Mouse (Mus musculus): ENCODE data around the gene Dnajb4. TPM values are rescaled to one million over a fixed set of nuclear protein-coding genes. Genes with fewer than 3 reads are reported as not detected.

The Dnajb4 gene
- polyA plus RNA-seq, 1 experiment from 2014 or later: 25.9 TPM

DNA sequence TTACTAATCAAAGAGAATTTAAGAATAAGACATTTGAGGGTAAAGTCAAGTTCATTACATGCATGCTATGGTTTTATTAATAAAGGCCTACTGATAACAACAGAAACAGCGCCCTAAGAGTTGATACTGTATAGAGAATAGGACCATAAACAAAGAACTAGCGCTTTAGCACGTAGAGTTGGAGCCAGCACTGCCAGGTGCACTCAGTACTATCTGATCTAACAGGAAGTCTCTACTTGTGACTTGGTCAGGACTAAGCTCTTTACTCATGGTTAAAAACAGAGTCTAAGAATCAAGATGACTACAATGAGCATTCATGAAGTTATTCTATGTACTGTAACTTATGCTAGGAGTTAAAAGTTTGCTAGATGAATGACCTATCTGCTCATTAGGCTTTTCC, 5.5 kb downstream of the Dnajb4 start:
- WGBS (ENCODE audit: insufficient replicate concordance): 71% methylated on average over 3 of the region's 3 CpGs
- no peak for ATAC-seq
- Histone ChIP-seq H3K27me3 (ENCODE audit: insufficient read depth, low read length) (no peaks in the 10 kb centered on the region), H3K9me3 (ENCODE audit: low read length) (no peaks in the 10 kb centered on the region), H3K4me1 (ENCODE audit: insufficient read depth) (0 out of 2 replicates have a peak, but pooled peaks cover 3% of the 10 kb centered on the region), H3K9ac (replicated peaks) (no peak overlapping the region), H3K4me2 (ENCODE audit: low read depth, low read length) (no peak overlapping the region), H3K27ac (ENCODE audit: low read depth) (no peak overlapping the region), H3K36me3 (replicated peaks; ENCODE audit: insufficient read depth, low read length) (no peaks in the 10 kb centered on the region), H3K4me3 (ENCODE audit: low read depth, low read length) (no peak overlapping the region)
- no peak for DNase-seq
- no peak for TF ChIP-seq CTCF (IDR thresholded peaks at IDR 0.05; ENCODE audit: low read depth)
- no peak for TF ChIP-seq EP300 (IDR thresholded peaks at IDR 0.05; ENCODE audit: low read depth)

DNA sequence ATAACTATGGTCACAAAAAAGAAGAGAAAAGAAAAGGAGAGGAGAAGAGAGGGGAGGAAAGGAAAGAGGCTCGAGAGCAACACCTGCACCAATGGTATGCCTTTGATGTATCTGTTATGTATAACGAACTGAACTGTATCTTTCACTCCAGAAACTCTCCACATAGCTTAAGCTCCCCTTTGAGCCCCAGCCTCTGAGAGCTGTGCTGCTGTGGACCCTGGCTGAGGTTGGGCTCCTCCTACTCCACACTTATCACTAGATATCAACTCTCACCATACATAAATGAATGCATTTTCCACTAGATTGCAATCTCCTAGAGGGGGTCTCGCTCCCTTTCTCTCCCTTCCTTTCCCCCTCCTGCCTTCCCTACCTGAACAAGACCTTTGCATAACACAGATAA, 6.1 kb downstream of the Dnajb4 start:
- no peak overlapping the region for H3K27ac ChIP-seq (ENCODE audit: low read depth)
- ATAC-seq: no peak
- no peak overlapping the region for H3K4me2 ChIP-seq (ENCODE audit: low read depth, low read length)
- H3K27me3 ChIP-seq (ENCODE audit: insufficient read depth, low read length): no peaks in the 10 kb centered on the region
- H3K9me3 ChIP-seq (ENCODE audit: low read length): no peaks in the 10 kb centered on the region
- TF ChIP-seq CTCF (IDR thresholded peaks at IDR 0.05; ENCODE audit: low read depth) (no peak), EP300 (IDR thresholded peaks at IDR 0.05; ENCODE audit: low read depth) (no peak)
- H3K9ac ChIP-seq (replicated peaks): no peak overlapping the region
- H3K36me3 ChIP-seq (replicated peaks; ENCODE audit: insufficient read depth, low read length): no peaks in the 10 kb centered on the region
- WGBS (ENCODE audit: insufficient replicate concordance): 61% methylated on average over 3 of the region's 3 CpGs
- no peak overlapping the region for H3K4me3 ChIP-seq (ENCODE audit: low read depth, low read length)
- no peak for DNase-seq
- H3K4me1 ChIP-seq (ENCODE audit: insufficient read depth): peaks cover 5% of the 10 kb centered on the region; the same call in 1 of the 2 replicates

DNA sequence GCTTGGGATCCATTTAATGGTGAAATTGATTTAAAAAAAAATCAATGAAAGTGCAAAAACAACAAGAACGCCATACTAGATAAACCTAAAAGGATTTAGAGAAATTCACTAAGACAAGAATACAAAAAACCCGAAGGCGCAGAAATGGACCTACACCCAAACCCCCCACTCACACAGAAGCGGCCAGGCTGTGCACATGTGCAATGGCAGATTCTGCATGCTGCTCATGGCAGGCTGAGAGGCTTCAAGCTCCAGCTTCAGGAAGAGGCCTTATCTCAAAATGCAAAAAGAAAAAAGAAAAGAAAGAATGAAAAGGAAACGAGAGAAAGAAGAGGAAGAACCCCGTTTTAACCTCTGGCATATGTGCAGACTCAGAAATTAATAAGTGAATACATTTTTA, 6.7 kb downstream of the Dnajb4 start:
- Histone ChIP-seq H3K4me2 (ENCODE audit: low read depth, low read length) (no peak overlapping the region), H3K4me3 (ENCODE audit: low read depth, low read length) (no peak overlapping the region), H3K4me1 (ENCODE audit: insufficient read depth) (peaks cover 4% of the 10 kb centered on the region; the same call in 1 of the 2 replicates), H3K9me3 (ENCODE audit: low read length) (no peaks in the 10 kb centered on the region), H3K9ac (replicated peaks) (no peak overlapping the region), H3K27me3 (ENCODE audit: insufficient read depth, low read length) (no peaks in the 10 kb centered on the region), H3K36me3 (replicated peaks; ENCODE audit: insufficient read depth, low read length) (no peaks in the 10 kb centered on the region), H3K27ac (ENCODE audit: low read depth) (no peak overlapping the region)
- no peak for TF ChIP-seq EP300 (IDR thresholded peaks at IDR 0.05; ENCODE audit: low read depth)
- no peak for TF ChIP-seq CTCF (IDR thresholded peaks at IDR 0.05; ENCODE audit: low read depth)
- DNase-seq: no peak
- no peak for ATAC-seq
- WGBS (ENCODE audit: insufficient replicate concordance): 75% methylated on average over 6 of the region's 6 CpGs

DNA sequence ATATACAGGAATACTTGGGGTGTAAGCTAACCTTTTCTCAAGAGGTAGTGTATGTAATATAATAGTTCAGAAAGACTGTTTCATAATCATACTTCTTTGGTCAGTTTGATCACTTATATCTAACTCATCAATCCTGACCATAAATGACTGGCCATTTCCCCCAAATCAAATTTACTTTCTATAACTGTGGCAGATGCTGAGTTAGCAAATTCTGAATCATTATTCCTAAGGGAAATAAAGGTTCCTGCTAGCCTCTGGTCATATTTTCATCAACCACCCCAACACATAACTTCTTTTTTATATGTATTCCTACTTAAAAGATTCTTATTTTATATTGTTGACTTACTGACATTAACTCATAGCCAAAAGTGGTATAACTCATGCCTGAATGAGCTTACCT, 7.2 kb downstream of the Dnajb4 start:
- ATAC-seq: no peak

DNA sequence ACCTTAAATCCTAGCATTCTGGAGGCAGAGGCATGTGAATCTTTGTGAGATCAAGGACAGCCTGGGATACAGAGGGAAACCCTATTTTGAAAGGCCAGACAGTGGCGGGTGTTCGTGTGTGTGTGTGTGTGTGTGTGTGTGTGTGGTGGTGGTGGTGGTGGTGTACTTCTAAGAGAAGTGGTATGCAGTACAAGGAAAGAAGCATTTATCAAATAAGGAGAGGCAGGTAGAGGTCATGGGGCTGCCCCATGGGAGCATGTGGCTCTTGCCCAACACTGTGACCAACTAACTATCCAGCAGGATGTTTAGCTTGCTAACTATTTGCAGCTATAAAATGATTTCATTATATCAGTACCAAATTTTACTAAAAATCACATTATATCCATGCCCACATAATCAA, 8.5 kb downstream of the Dnajb4 start:
- Histone ChIP-seq H3K4me3 (ENCODE audit: low read depth, low read length) (no peak overlapping the region), H3K27ac (ENCODE audit: low read depth) (peak overlapping the region; percentile 85), H3K9ac (replicated peaks) (no peak overlapping the region), H3K4me1 (ENCODE audit: insufficient read depth) (peaks cover 6% of the 10 kb centered on the region; the same call in 1 of the 2 replicates), H3K9me3 (ENCODE audit: low read length) (no peaks in the 10 kb centered on the region), H3K27me3 (ENCODE audit: insufficient read depth, low read length) (no peaks in the 10 kb centered on the region), H3K36me3 (replicated peaks; ENCODE audit: insufficient read depth, low read length) (no peaks in the 10 kb centered on the region), H3K4me2 (ENCODE audit: low read depth, low read length) (0 out of 2 replicates have a peak overlapping the region, but pooled peaks have one; percentile 1)
- TF ChIP-seq EP300 (IDR thresholded peaks at IDR 0.05; ENCODE audit: low read depth): no peak
- no peak for TF ChIP-seq CTCF (IDR thresholded peaks at IDR 0.05; ENCODE audit: low read depth)
- WGBS (ENCODE audit: insufficient replicate concordance): 63% methylated on average over 2 of the region's 2 CpGs
- ATAC-seq: peak; percentile 52
- peak; percentile 16 for DNase-seq

More for the DNA sequence above, 7.2 kb downstream of the Dnajb4 start:
- Histone ChIP-seq H3K4me3 (ENCODE audit: low read depth, low read length) (no peak overlapping the region), H3K36me3 (replicated peaks; ENCODE audit: insufficient read depth, low read length) (no peaks in the 10 kb centered on the region), H3K4me1 (ENCODE audit: insufficient read depth) (peaks cover 4% of the 10 kb centered on the region; the same call in 1 of the 2 replicates), H3K27me3 (ENCODE audit: insufficient read depth, low read length) (no peaks in the 10 kb centered on the region), H3K4me2 (ENCODE audit: low read depth, low read length) (no peak overlapping the region), H3K27ac (ENCODE audit: low read depth) (no peak overlapping the region), H3K9ac (replicated peaks) (no peak overlapping the region), H3K9me3 (ENCODE audit: low read length) (no peaks in the 10 kb centered on the region)
- no peak for TF ChIP-seq CTCF (IDR thresholded peaks at IDR 0.05; ENCODE audit: low read depth)
- no peak for TF ChIP-seq EP300 (IDR thresholded peaks at IDR 0.05; ENCODE audit: low read depth)
- DNase-seq: no peak

DNA sequence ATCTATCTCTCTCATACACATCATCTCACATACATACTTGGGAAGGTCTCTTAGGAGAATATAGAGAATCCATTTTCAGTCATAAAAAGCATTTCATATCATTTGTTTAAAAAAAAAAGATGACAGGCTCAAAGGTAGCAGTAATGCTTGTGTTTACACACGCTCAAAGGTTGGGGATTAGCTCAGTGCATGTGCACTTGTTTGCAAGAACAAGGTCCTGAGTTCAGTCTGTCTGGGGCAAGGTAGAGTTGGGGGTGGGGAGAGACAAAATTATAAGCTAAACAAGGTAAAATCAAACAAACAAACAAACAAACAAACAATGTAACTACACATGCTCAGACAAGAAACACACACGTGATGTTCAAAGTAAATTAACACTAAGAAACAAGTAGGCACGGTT, 8.9 kb downstream of the Dnajb4 start:
- H3K4me1 ChIP-seq (ENCODE audit: insufficient read depth): peaks cover 6% of the 10 kb centered on the region; the same call in 1 of the 2 replicates
- no peak overlapping the region for H3K4me3 ChIP-seq (ENCODE audit: low read depth, low read length)
- no peaks in the 10 kb centered on the region for H3K27me3 ChIP-seq (ENCODE audit: insufficient read depth, low read length)
- H3K27ac ChIP-seq (ENCODE audit: low read depth): peak overlapping the region; percentile 85
- no peaks in the 10 kb centered on the region for H3K9me3 ChIP-seq (ENCODE audit: low read length)
- 78% methylated on average over 3 of the region's 3 CpGs for WGBS (ENCODE audit: insufficient replicate concordance)
- H3K9ac ChIP-seq (replicated peaks): no peak overlapping the region
- ATAC-seq (peak; percentile 86), DNase-seq (no peak)
- no peaks in the 10 kb centered on the region for H3K36me3 ChIP-seq (replicated peaks; ENCODE audit: insufficient read depth, low read length)
- TF ChIP-seq CTCF (IDR thresholded peaks at IDR 0.05; ENCODE audit: low read depth) (no peak), EP300 (IDR thresholded peaks at IDR 0.05; ENCODE audit: low read depth) (no peak)
- 0 out of 2 replicates have a peak overlapping the region, but pooled peaks have one; percentile 1 for H3K4me2 ChIP-seq (ENCODE audit: low read depth, low read length)

DNA sequence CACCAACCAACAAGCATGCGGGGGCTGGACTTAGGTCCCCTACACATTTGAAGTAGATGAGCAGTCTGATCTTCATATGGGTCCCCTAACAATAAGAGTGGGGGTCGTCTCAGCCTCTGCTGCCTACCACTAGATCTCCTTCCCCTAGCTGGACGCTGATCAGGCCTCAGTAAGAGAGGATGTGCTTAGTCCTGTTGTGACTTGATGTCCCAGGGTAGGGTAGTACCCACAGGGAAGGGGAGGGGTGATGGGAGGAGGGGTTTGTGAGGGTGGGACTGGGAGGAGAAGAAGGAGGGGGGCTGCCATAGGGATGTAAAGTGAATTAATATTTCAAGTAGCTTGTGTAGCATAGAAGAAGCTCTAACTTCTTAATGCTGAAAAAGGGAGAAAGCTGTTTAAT, 11.0 kb downstream of the Dnajb4 start:
- Histone ChIP-seq H3K4me3 (ENCODE audit: low read depth, low read length) (no peak overlapping the region), H3K9ac (replicated peaks) (no peak overlapping the region), H3K4me1 (ENCODE audit: insufficient read depth) (peaks cover 6% of the 10 kb centered on the region; the same call in 1 of the 2 replicates), H3K27ac (ENCODE audit: low read depth) (no peak overlapping the region), H3K27me3 (ENCODE audit: insufficient read depth, low read length) (no peaks in the 10 kb centered on the region), H3K36me3 (replicated peaks; ENCODE audit: insufficient read depth, low read length) (no peaks in the 10 kb centered on the region), H3K9me3 (ENCODE audit: low read length) (no peaks in the 10 kb centered on the region), H3K4me2 (ENCODE audit: low read depth, low read length) (peak overlapping the region; percentile 38; the same call in 1 of the 2 replicates)
- DNase-seq (no peak), ATAC-seq (no peak)
- WGBS (ENCODE audit: insufficient replicate concordance): 66% methylated on average over 3 of the region's 3 CpGs
- TF ChIP-seq CTCF (IDR thresholded peaks at IDR 0.05; ENCODE audit: low read depth) (no peak), EP300 (IDR thresholded peaks at IDR 0.05; ENCODE audit: low read depth) (no peak)

Data from liver, postnatal 0 days (tissue).